Mouse (Mus musculus): ENCODE results near the gene Marc2. TPM values are rescaled to one million over a fixed set of nuclear protein-coding genes. Genes with fewer than 3 reads are reported as not detected.
A peak's percentile ranks its signal among the peaks of the same experiment; 100 is the strongest.

Gene Marc2
- polyA plus RNA-seq, 1 experiment from 2014 or later, result 213 TPM

DNA sequence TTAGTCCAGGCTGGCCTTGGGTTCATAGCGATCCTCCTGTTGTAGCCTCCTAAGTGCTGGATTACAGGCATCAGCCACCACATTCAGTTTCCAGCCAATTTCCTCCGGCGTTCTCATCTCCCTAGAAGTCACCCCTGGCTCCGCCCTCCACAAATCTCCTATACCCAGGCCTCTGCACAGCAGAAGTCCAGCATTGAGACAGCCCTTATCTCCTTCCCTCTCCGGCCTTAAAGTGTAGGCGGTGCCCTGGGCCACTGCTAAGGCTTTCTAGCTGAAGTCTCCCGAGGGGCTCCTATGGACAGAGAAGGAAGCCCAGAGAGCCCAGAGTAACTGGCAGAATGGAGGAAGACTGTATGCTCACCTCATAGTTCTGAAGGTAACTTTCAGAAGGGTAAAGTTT lies 12.8 kb downstream of the Marc2 start:
- Histone ChIP-seq H3K4me2 (replicated peaks; ENCODE audit: low read depth, low read length) (no peak overlapping the region), H3K9ac (replicated peaks; ENCODE audit: low read depth) (no peak overlapping the region), H3K36me3 (ENCODE audit: insufficient read depth, low read length) (peaks cover 26% of the 10 kb centered on the region), H3K27me3 (replicated peaks; ENCODE audit: insufficient read depth, low read length) (no peaks in the 10 kb centered on the region), H3K9me3 (ENCODE audit: low read length) (no peaks in the 10 kb centered on the region), H3K4me3 (ENCODE audit: low read depth, low read length) (no peak overlapping the region), H3K4me1 (ENCODE audit: insufficient read depth, low read depth, low read length) (no peaks in the 10 kb centered on the region), H3K27ac (ENCODE audit: low read length) (no peak overlapping the region)
- TF ChIP-seq CTCF (IDR thresholded peaks at IDR 0.05) (no peak), EP300 (IDR thresholded peaks at IDR 0.05) (no peak)
- DNase-seq (ENCODE audit: low spot score) (no peak), ATAC-seq (no peak)
- 85% methylated on average over 7 of the region's 7 CpGs for WGBS

DNA sequence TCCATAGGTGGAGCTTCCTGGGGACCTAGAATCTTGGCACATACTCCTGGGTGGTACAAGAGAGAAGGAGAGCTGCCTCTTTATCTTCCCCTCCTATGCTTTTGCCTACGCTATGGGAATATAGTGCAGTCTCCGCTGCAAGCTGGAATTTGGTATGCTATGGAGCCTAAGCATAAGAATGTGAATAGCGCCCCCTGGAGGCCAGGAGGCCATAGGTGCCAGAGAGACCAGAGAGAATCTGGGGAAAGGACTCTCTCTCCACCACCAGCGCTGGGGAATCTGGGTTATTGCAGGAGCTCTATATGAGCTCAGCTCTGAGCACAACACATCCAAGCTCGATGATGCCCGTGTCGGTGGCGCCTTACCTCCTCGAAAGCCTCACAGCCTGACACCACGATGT lies 14.0 kb downstream of the Marc2 start:
- WGBS, result 85% methylated on average over 10 of the region's 10 CpGs

DNA sequence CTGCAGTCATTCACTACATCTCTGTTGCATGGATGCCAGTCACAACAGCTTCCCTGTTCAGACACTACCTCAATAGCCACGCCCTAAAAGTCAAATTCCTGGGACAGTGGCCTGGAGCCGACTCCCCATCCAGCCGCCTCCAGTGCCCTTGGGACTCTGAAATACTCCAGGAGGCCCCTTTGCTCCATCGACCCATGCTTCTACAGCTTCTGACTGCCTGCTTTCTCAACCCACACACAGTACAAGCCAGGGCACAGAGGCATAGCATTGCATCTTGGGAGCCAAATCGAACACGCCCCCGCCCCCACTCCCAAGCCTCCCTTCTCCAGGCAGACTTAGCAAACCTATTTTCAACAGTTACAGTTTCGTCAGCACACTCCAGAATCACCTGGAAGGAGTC lies 16.4 kb downstream of the Marc2 start:
- H3K4me1 ChIP-seq (ENCODE audit: insufficient read depth, low read depth, low read length), result no peaks in the 10 kb centered on the region
- TF ChIP-seq CTCF (IDR thresholded peaks at IDR 0.05), result no peak
- TF ChIP-seq EP300 (IDR thresholded peaks at IDR 0.05), result no peak
- H3K4me2 ChIP-seq (replicated peaks; ENCODE audit: low read depth, low read length), result no peak overlapping the region
- H3K27ac ChIP-seq (ENCODE audit: low read length), result no peak overlapping the region
- 90% methylated on average over 8 of the region's 8 CpGs for WGBS
- H3K4me3 ChIP-seq (ENCODE audit: low read depth, low read length), result no peak overlapping the region
- no peaks in the 10 kb centered on the region for H3K9me3 ChIP-seq (ENCODE audit: low read length)
- ATAC-seq (no peak), DNase-seq (ENCODE audit: low spot score) (no peak)
- H3K9ac ChIP-seq (replicated peaks; ENCODE audit: low read depth), result no peak overlapping the region
- H3K27me3 ChIP-seq (replicated peaks; ENCODE audit: insufficient read depth, low read length), result no peaks in the 10 kb centered on the region
- peaks cover 23% of the 10 kb centered on the region for H3K36me3 ChIP-seq (ENCODE audit: insufficient read depth, low read length)

More for the DNA sequence above, 14.0 kb downstream of the Marc2 start:
- H3K36me3 ChIP-seq (ENCODE audit: insufficient read depth, low read length), result peaks cover 26% of the 10 kb centered on the region
- H3K9ac ChIP-seq (replicated peaks; ENCODE audit: low read depth), result no peak overlapping the region
- TF ChIP-seq CTCF (IDR thresholded peaks at IDR 0.05), result peak; percentile 60
- TF ChIP-seq EP300 (IDR thresholded peaks at IDR 0.05), result no peak
- DNase-seq (ENCODE audit: low spot score) (peak; percentile 11), ATAC-seq (no peak)
- H3K4me3 ChIP-seq (ENCODE audit: low read depth, low read length), result no peak overlapping the region
- no peak overlapping the region for H3K27ac ChIP-seq (ENCODE audit: low read length)
- no peaks in the 10 kb centered on the region for H3K9me3 ChIP-seq (ENCODE audit: low read length)
- H3K27me3 ChIP-seq (replicated peaks; ENCODE audit: insufficient read depth, low read length), result no peaks in the 10 kb centered on the region
- no peak overlapping the region for H3K4me2 ChIP-seq (replicated peaks; ENCODE audit: low read depth, low read length)
- no peaks in the 10 kb centered on the region for H3K4me1 ChIP-seq (ENCODE audit: insufficient read depth, low read depth, low read length)

DNA sequence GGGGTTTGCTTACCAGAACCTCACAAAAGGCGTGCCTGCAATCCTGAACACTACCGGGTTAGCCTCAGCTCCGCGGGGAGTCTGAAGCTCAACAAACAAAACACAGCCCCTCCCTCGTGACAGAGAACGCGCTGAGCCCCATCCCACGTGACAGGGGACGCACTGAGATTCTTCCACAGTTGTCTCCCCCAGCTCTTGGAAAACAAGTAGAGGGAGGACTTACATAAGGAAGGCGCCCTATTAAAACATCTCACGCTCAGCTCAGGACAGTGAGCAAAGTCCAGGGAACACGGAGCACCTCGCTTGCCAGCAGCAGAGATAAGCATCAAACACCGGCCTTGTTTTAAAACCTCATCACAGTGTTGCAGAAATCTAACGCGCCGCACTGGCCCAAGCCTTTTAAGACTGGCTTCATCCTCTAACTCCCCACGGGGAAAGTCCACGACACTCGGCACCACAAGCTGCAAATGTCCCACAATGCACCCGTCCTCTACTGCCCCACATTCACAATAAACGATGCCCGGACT lies 19.0 kb downstream of the Marc2 start:
- H3K4me1 ChIP-seq (ENCODE audit: insufficient read depth, low read depth, low read length), result no peaks in the 10 kb centered on the region
- no peaks in the 10 kb centered on the region for H3K27me3 ChIP-seq (replicated peaks; ENCODE audit: insufficient read depth, low read length)
- peaks cover 14% of the 10 kb centered on the region for H3K36me3 ChIP-seq (ENCODE audit: insufficient read depth, low read length)
- TF ChIP-seq EP300 (IDR thresholded peaks at IDR 0.05) (no peak), CTCF (IDR thresholded peaks at IDR 0.05) (no peak)
- no peaks in the 10 kb centered on the region for H3K9me3 ChIP-seq (ENCODE audit: low read length)
- no peak overlapping the region for H3K27ac ChIP-seq (ENCODE audit: low read length)
- H3K4me3 ChIP-seq (ENCODE audit: low read depth, low read length), result no peak overlapping the region
- ATAC-seq (no peak), DNase-seq (ENCODE audit: low spot score) (no peak)
- H3K9ac ChIP-seq (replicated peaks; ENCODE audit: low read depth), result no peak overlapping the region
- H3K4me2 ChIP-seq (replicated peaks; ENCODE audit: low read depth, low read length), result no peak overlapping the region
- WGBS, result 33% methylated on average over 23 of the region's 23 CpGs

DNA sequence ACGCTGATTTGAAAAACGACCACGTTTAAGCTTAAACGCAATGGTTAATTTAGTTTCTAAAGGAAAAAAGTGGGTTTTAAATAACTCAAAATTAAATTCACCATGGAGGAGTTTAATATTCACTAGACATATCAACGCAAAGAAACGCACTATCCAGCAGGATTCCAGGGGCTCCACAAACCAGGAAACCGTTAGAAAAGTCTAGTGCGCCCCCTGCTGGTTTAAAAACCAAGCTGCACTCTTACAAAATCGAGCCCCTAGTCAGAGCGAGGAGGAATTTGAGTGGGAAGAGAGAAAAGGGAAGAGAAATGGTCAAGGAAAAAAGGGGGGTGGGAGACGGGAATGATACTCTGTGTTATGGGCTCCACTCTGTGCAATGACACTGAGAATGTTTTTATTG lies 21.2 kb downstream of the Marc2 start:
- peaks cover 12% of the 10 kb centered on the region; the same call in 1 of the 2 replicates for H3K36me3 ChIP-seq (ENCODE audit: insufficient read depth, low read length)
- H3K4me2 ChIP-seq (replicated peaks; ENCODE audit: low read depth, low read length), result peak overlapping the region; percentile 20; the same call in 1 of the 2 replicates
- WGBS, result 21% methylated on average over 11 of the region's 11 CpGs
- TF ChIP-seq CTCF (IDR thresholded peaks at IDR 0.05) (peak; percentile 76), EP300 (IDR thresholded peaks at IDR 0.05) (no peak)
- no peaks in the 10 kb centered on the region for H3K27me3 ChIP-seq (replicated peaks; ENCODE audit: insufficient read depth, low read length)
- ATAC-seq (peak; percentile 59), DNase-seq (ENCODE audit: low spot score) (peak; percentile 74)
- no peak overlapping the region for H3K9ac ChIP-seq (replicated peaks; ENCODE audit: low read depth)
- H3K9me3 ChIP-seq (ENCODE audit: low read length), result no peaks in the 10 kb centered on the region
- H3K4me3 ChIP-seq (ENCODE audit: low read depth, low read length), result no peak overlapping the region
- H3K27ac ChIP-seq (ENCODE audit: low read length), result no peak overlapping the region
- no peaks in the 10 kb centered on the region for H3K4me1 ChIP-seq (ENCODE audit: insufficient read depth, low read depth, low read length)

DNA sequence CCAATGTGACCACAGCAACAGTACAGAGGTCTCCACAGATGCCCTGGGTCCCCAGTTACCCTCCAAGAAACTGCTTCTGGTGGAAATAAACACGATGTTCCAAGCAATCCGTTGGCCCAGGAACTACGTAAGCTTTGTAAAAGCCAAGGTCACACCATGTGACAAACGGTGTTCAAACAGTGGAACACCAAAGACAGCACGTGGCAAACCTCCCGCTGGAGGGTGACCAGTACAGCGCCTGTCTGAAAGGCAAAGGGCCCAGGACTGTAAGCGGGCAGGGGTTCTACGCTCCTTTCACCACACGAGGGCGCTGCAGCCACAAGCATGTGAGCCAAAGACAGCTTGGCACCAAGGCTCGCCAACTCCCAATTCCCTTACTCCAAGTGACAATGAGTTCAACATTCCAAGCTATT lies 21.8 kb downstream of the Marc2 start:
- no peaks in the 10 kb centered on the region for H3K9me3 ChIP-seq (ENCODE audit: low read length)
- DNase-seq (ENCODE audit: low spot score) (peak; percentile 95), ATAC-seq (peak; percentile 96)
- WGBS, result 5% methylated on average over 12 of the region's 12 CpGs
- H3K4me1 ChIP-seq (ENCODE audit: insufficient read depth, low read depth, low read length), result no peaks in the 10 kb centered on the region
- peaks cover 12% of the 10 kb centered on the region; the same call in 1 of the 2 replicates for H3K36me3 ChIP-seq (ENCODE audit: insufficient read depth, low read length)
- H3K4me2 ChIP-seq (replicated peaks; ENCODE audit: low read depth, low read length), result peak overlapping the region; percentile 20; the same call in 1 of the 2 replicates
- no peak overlapping the region for H3K9ac ChIP-seq (replicated peaks; ENCODE audit: low read depth)
- H3K27me3 ChIP-seq (replicated peaks; ENCODE audit: insufficient read depth, low read length), result no peaks in the 10 kb centered on the region
- H3K4me3 ChIP-seq (ENCODE audit: low read depth, low read length), result no peak overlapping the region
- no peak overlapping the region for H3K27ac ChIP-seq (ENCODE audit: low read length)
- TF ChIP-seq CTCF (IDR thresholded peaks at IDR 0.05) (peak; percentile 98), EP300 (IDR thresholded peaks at IDR 0.05) (no peak)
